Mouse (Mus musculus): ENCODE results near the gene Pgs1. TPM values are rescaled to one million over a fixed set of nuclear protein-coding genes. Genes with fewer than 3 reads are reported as not detected.

Gene Pgs1
- polyA plus RNA-seq, 1 experiment from 2014 or later, result 50.8 TPM

DNA sequence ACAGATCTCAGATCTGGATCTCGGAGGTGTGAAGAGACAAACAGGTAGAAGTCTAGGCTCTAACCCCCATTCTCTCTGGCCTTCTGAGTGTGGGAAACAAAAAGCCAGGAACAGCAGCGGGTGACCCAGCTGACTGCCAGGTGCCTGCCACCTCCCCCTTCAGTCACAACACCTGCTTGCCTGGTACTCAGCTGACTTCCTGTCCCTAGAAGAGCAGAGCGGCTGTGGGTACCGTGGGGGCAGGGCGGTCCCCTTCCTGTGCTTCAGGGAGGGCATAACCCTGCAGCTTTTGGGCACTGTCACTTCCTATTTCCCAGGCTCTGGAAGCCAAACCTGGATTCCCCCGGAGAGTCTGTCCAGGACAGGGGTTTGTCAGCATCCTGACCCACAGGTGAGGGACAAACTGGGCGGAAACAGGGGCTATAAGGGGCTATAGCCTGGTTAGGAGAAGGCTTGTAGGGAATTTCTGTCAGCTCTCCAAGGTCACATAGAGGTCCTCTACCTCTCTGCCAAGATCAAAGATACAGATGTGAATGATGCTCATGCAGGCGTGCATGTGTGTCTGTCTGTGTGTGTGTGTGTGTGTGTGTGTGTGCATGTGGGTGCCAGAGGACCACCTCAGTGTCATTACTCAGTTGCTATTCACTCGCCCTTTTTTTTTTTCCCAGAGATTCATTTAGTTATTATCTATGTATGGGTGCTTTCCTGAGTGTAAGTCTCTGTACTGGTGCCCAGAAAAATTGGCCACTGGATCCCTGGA is 33.7 kb upstream of the Pgs1 start:
- Histone ChIP-seq H3K4me2 (replicated peaks) (no peak overlapping the region), H3K9me3 (no peaks in the 10 kb centered on the region), H3K4me3 (replicated peaks) (no peak overlapping the region), H3K36me3 (no peaks in the 10 kb centered on the region), H3K27ac (no peak overlapping the region), H3K4me1 (replicated peaks) (peaks cover 21% of the 10 kb centered on the region), H3K27me3 (peaks cover 27% of the 10 kb centered on the region), H3K9ac (replicated peaks) (no peak overlapping the region)
- no peak for ATAC-seq
- 78% methylated on average over 9 of the region's 9 CpGs for WGBS

- 80% methylated on average over 2 of the region's 2 CpGs for WGBS
- no peak overlapping the region for H3K4me2 ChIP-seq (replicated peaks)
Observed at GRCm38 (mm10) chr11:117954094-117954493, 32.0 kb upstream of the Pgs1 start.

DNA sequence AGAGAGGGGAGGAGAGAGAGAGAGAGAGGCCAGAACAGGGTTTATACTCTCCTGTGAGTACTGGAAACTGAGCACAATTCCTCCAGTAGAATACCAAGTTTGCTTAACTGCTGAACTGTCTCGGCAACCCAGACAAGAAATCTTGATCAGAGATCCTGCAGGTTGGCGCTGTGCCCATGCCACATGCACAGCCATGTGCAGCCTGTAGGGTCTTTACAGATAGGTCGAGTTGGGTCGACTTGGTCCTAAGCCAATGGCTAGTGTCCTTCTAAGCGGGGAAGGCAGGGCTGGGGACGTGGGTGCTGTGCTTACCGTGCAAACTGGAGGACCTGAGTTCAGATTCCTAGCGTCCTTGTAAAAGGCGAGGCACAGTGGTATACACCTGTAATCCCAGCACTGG is 31.3 kb upstream of the Pgs1 start:
- Histone ChIP-seq H3K27me3 (peaks cover 18% of the 10 kb centered on the region), H3K4me2 (replicated peaks) (no peak overlapping the region), H3K4me1 (replicated peaks) (peaks cover 17% of the 10 kb centered on the region), H3K4me3 (replicated peaks) (no peak overlapping the region), H3K36me3 (no peaks in the 10 kb centered on the region), H3K9me3 (no peaks in the 10 kb centered on the region), H3K27ac (no peak overlapping the region), H3K9ac (replicated peaks) (no peak overlapping the region)
- no peak for ATAC-seq
- 84% methylated on average over 9 of the region's 9 CpGs for WGBS

More at GRCm38 (mm10) chr11:117954094-117954493, 32.0 kb upstream of the Pgs1 start:
- peaks cover 23% of the 10 kb centered on the region for H3K27me3 ChIP-seq
- no peak for ATAC-seq
- no peaks in the 10 kb centered on the region for H3K9me3 ChIP-seq
- no peak overlapping the region for H3K4me3 ChIP-seq (replicated peaks)
- H3K9ac ChIP-seq (replicated peaks), result no peak overlapping the region
- no peak overlapping the region for H3K27ac ChIP-seq
- H3K36me3 ChIP-seq, result no peaks in the 10 kb centered on the region
- H3K4me1 ChIP-seq (replicated peaks), result peaks cover 23% of the 10 kb centered on the region

DNA sequence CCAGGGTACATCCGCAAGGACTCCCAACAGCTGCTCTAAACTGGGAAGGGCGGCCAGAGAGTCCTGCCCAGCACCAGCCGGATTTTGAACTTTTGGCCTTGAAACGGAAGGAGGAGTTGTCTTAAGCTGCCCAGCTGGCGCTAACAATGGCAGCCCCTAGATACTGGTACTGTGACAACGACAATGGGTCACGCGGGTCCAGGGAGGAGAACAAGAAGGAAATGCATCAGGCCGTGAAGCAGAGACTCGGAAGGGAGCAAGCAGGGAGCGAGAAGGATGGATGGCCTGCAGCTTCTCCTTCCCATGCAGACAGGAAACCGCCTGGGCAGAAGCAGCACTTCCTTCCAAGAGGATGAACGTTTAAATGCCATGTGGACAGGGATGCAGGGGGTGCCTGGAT is 30.5 kb upstream of the Pgs1 start:
- H3K4me3 ChIP-seq (replicated peaks), result no peak overlapping the region
- no peaks in the 10 kb centered on the region for H3K9me3 ChIP-seq
- H3K36me3 ChIP-seq, result no peaks in the 10 kb centered on the region
- peaks cover 13% of the 10 kb centered on the region for H3K4me1 ChIP-seq (replicated peaks)
- no peak overlapping the region for H3K4me2 ChIP-seq (replicated peaks)
- H3K9ac ChIP-seq (replicated peaks), result no peak overlapping the region
- H3K27ac ChIP-seq, result no peak overlapping the region
- 51% methylated on average over 13 of the region's 13 CpGs for WGBS
- peaks cover 13% of the 10 kb centered on the region for H3K27me3 ChIP-seq
- ATAC-seq, result no peak

DNA sequence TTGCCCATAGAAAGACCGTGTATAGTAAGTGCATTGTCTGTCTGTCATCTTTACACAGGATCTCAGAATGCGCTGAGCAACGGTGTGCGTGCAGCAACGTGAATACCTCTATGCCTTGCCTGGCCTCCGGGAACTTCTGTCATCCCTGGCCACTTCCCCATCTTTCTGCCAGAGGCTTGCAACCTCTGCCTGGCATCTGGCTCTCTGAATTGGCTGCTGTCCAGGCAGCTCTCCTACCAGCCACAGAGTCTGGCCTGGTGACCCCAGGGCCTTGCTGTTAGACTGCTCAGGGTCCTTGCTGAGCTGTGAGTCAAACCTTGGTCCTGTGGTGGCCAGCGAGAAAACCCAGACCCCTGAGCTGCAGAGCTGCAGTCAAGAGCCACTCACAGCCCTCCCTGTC is 27.9 kb upstream of the Pgs1 start:
- no peaks in the 10 kb centered on the region for H3K9me3 ChIP-seq
- 0 out of 2 replicates have a peak, but pooled peaks cover 3% of the 10 kb centered on the region for H3K27me3 ChIP-seq
- no peak for ATAC-seq
- no peak overlapping the region for H3K4me2 ChIP-seq (replicated peaks)
- H3K9ac ChIP-seq (replicated peaks), result no peak overlapping the region
- WGBS, result 65% methylated on average over 7 of the region's 7 CpGs
- H3K36me3 ChIP-seq, result no peaks in the 10 kb centered on the region
- no peak overlapping the region for H3K4me3 ChIP-seq (replicated peaks)
- no peak overlapping the region for H3K27ac ChIP-seq
- H3K4me1 ChIP-seq (replicated peaks), result peaks cover 27% of the 10 kb centered on the region

DNA sequence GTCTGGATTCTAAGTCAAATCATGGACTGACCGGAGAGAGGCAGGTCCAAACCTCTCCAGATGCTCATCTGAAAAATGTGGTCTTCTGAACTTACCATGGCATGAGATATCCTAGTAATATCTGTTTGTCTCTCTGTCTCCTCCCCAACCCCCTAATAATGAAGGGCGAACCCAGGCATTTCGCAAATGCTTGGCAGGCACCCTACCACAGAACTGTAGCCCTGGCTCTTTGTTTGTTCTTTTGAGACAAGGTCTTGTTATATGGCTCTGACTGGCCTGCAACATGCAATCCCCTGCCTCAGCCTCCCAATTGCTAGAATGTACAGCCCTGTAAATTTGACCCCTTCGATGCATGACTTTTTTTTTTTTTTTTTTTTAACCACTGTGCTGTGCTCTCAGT is 26.9 kb upstream of the Pgs1 start:
- Histone ChIP-seq H3K9me3 (no peaks in the 10 kb centered on the region), H3K4me2 (replicated peaks) (no peak overlapping the region), H3K27ac (no peak overlapping the region), H3K4me3 (replicated peaks) (no peak overlapping the region), H3K27me3 (peaks cover 4% of the 10 kb centered on the region; the same call in 1 of the 2 replicates), H3K4me1 (replicated peaks) (peaks cover 36% of the 10 kb centered on the region), H3K9ac (replicated peaks) (no peak overlapping the region), H3K36me3 (no peaks in the 10 kb centered on the region)
- 93% methylated on average over 4 of the region's 4 CpGs for WGBS
- ATAC-seq, result no peak

DNA sequence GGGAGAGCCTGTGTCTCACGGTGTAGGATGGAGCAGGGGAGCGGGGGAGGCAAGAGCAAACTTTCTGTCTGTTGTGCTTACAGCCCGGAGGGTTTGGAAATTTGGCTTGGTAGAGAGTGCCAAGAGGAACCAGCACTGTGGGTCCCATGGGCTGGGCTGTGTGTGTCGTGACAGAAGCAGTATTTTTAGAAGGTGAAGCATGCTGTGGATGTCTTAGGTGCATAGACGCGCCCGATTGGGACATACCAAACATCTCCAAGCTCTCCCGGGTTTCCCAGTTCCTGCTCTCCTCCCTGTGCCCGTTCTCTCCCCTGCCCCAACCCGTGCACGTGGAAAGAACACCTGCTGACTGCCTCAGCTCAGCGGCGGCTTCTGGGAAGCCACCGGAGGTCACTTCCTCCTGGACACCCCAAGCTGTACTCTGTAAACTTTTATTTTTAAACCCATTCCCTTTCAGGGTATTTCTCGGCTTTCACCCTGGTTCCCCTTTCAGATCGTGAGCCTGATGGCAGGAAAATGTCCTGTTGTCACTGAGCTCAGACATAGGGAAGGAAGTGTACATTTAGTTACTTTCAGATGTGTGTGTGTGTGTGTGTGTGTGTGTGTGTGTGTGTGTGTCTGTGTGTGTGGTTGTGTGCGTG is 26.2 kb upstream of the Pgs1 start:
- no peak for ATAC-seq

GRCm38 (mm10) chr11:117960601-117961000 is 25.5 kb upstream of the Pgs1 start:
- no peak overlapping the region for H3K4me2 ChIP-seq (replicated peaks)
- H3K4me3 ChIP-seq (replicated peaks), result no peak overlapping the region
- no peak overlapping the region for H3K9ac ChIP-seq (replicated peaks)
- no peak for ATAC-seq
- no peaks in the 10 kb centered on the region for H3K9me3 ChIP-seq
- peaks cover 18% of the 10 kb centered on the region for H3K27me3 ChIP-seq
- H3K27ac ChIP-seq, result no peak overlapping the region
- peaks cover 42% of the 10 kb centered on the region for H3K4me1 ChIP-seq (replicated peaks)
- H3K36me3 ChIP-seq, result no peaks in the 10 kb centered on the region

More for the DNA sequence above, 26.2 kb upstream of the Pgs1 start:
- 61% methylated on average over 17 of the region's 17 CpGs for WGBS
- Histone ChIP-seq H3K4me3 (replicated peaks) (no peak overlapping the region), H3K27ac (no peak overlapping the region), H3K9ac (replicated peaks) (no peak overlapping the region), H3K27me3 (peaks cover 11% of the 10 kb centered on the region), H3K36me3 (no peaks in the 10 kb centered on the region), H3K4me1 (replicated peaks) (peaks cover 38% of the 10 kb centered on the region), H3K9me3 (no peaks in the 10 kb centered on the region), H3K4me2 (replicated peaks) (no peak overlapping the region)

GRCm38 (mm10) chr11:117962228-117963067 is 23.6 kb upstream of the Pgs1 start:
- peaks cover 35% of the 10 kb centered on the region for H3K27me3 ChIP-seq
- peak overlapping the region; percentile 58 for H3K4me2 ChIP-seq (replicated peaks)
- H3K9me3 ChIP-seq, result no peaks in the 10 kb centered on the region
- no peak for ATAC-seq
- no peak overlapping the region for H3K27ac ChIP-seq
- peaks cover 58% of the 10 kb centered on the region for H3K4me1 ChIP-seq (replicated peaks)
- peak overlapping the region; percentile 44; the same call in 1 of the 2 replicates for H3K9ac ChIP-seq (replicated peaks)
- H3K36me3 ChIP-seq, result no peaks in the 10 kb centered on the region
- H3K4me3 ChIP-seq (replicated peaks), result no peak overlapping the region
- WGBS, result 31% methylated on average over 10 of the region's 10 CpGs

DNA sequence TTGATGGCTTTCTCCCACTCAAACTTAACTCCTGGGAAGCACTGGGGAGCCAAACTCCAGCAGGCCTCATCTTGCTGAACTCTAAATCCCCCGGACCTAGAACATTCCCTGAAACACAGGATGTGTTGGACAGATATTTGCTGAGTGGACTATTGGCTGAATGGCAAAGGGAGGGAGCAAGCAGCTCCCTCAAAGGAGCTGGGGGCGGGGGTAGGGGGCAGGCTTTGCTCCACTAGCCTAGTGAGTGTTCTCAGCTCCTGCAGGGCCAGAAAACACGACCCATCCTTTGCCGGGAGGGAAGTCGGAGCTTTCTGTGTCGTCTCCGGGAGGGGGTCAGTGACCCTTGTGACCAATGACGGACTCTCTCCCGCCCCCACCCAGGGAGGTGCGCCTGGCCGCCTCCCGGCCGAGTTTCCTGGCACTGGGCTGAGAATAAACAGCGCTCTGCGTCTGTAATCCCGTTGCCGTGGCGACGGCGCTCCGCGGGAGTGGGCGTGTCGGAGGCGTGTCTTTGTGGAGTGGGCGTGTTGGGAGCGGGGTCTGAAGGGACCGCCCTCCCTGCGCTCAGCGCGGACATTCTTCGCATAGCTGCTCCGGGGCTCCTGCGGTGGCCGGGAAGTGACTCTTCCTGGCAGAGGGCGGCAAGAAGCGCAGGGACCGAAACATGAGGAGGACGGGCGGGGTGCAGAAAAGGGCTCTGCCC is 22.9 kb upstream of the Pgs1 start:
- Histone ChIP-seq H3K4me2 (replicated peaks) (peak overlapping the region; percentile 58), H3K27ac (0 out of 2 replicates have a peak overlapping the region, but pooled peaks have one; percentile 36), H3K9ac (replicated peaks) (peak overlapping the region; percentile 44), H3K4me1 (replicated peaks) (peaks cover 64% of the 10 kb centered on the region), H3K27me3 (peaks cover 41% of the 10 kb centered on the region), H3K36me3 (no peaks in the 10 kb centered on the region), H3K9me3 (no peaks in the 10 kb centered on the region), H3K4me3 (replicated peaks) (peak overlapping the region; percentile 37)
- WGBS, result under 1% methylated on average over 40 of the region's 40 CpGs
- peak; percentile 85 for ATAC-seq

DNA sequence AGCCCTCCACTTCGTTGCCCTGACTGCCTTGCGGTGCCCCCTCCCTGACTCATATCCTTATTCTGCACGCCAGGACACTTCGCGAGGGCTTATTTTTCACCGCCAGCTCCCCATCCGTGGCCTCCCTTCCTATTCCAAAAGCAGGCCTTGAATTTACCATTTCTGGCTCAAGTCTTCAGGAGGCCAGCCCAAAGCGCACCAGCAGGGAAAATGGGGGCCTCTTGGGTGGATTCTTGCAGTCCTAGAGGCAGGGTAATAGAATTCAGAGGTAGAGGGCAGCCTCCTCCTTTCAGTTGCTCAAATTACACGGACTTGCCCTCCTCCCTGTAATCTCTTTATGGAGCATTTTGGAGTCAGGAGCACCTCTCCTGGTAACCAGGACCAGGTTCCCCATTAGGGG is 22.2 kb upstream of the Pgs1 start:
- peak overlapping the region; percentile 37 for H3K4me3 ChIP-seq (replicated peaks)
- H3K9me3 ChIP-seq, result no peaks in the 10 kb centered on the region
- peak overlapping the region; percentile 19; the same call in 1 of the 2 replicates for H3K27ac ChIP-seq
- peaks cover 41% of the 10 kb centered on the region for H3K27me3 ChIP-seq
- WGBS, result 1% methylated on average over 9 of the region's 9 CpGs
- ATAC-seq, result no peak
- H3K9ac ChIP-seq (replicated peaks), result no peak overlapping the region; the same call in 1 of the 2 replicates
- H3K36me3 ChIP-seq, result no peaks in the 10 kb centered on the region
- H3K4me1 ChIP-seq (replicated peaks), result peaks cover 68% of the 10 kb centered on the region
- H3K4me2 ChIP-seq (replicated peaks), result peak overlapping the region; percentile 58

Data from midbrain, embryonic 13.5 days (tissue).